Mouse (Mus musculus): ENCODE measurements around the gene Arf3.
A peak's percentile ranks its signal among the peaks of the same experiment; 100 is the strongest.

The Arf3 gene

GRCm38 (mm10) chr15:98790761-98791160 lies 27.7 kb upstream of the Arf3 start:
- DNase-seq (ENCODE audit: low spot score) = no peak

DNA sequence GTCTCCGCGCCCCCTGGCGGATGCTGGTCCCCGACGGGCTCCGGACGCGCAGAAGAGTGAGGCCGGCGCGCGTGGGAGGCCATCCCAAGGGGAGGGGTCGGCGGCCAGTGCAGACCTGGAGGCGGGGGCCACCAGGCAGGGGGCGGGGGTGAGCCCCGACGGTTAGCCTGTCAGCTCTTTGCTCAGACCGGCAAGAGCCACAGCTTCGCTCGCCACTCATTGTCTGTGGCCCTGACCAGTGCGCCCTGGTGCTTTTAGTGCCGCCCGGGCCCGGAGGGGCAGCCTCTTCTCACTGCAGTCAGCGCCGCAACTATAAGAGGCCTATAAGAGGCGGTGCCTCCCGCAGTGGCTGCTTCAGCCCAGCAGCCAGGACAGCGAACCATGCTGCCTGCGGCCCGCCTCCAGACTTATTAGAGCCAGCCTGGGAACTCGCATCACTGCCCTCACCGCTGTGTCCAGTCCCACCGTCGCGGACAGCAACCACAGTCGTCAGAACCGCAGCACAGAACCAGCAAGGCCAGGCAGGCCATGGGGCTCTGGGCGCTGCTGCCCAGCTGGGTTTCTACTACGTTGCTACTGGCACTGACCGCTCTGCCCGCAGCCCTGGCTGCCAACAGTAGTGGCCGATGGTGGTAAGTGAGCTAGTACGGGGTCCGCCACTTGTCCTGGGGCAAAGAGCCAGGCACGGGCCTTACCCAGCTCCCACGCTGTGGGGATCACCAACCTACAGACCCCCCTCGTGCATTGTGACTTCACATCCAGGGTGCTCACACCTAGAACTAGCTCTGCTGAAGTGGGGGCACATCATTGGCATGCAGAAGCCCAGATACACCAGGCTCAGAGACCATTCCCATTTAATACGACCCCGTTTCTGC lies 26.9 kb upstream of the Arf3 start, which contains the start of gene Wnt1:
TSS of gene Wnt1 (plus strand) at position 197 of the 875 bp plus-strand sequence.
- peak; percentile 85 for DNase-seq (ENCODE audit: low spot score)

- no peak for DNase-seq (ENCODE audit: low spot score)
Measured at GRCm38 (mm10) chr15:98788972-98789660, 26.1 kb upstream of the Arf3 start.

DNA sequence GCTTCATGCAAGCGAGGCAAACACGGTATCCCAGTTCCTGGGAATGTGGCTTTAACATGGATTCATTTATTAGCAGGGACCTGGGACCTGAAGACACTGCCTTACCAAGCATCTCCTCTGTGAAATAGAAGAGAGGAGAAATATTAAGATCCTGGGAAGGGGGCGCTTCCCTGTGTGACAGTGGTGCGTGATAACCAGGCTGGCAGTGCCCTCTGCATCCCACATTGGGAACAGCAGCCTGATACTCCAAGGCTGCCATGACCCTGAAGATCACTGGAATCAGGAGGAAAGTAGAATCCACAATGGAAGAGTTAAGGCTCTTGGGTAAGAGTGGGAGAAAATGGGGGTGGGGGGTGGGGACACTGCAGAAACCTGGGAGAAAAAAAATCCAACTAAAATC lies 24.9 kb upstream of the Arf3 start:
- DNase-seq (ENCODE audit: low spot score) = peak; percentile 58

DNA sequence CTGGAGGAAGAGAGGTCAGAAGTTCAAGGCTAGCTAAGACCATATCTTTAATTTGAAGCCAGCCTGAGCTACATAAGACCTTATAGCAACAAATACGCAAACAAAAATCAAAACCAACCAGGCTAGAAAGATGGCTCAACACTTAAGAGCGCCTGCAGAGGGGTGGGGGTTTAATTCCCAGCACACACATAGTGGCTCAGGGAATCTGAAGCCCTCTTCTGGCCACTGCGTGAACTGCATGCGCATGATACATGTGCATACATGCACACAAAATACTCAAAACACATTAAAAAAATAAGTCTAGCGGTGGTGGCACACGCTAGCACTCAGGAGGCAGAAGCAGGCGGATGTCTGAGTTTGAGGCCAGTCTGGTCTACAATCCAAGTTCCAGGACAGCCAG lies 22.7 kb upstream of the Arf3 start:
- peak; percentile 60 for DNase-seq (ENCODE audit: low spot score)

DNA sequence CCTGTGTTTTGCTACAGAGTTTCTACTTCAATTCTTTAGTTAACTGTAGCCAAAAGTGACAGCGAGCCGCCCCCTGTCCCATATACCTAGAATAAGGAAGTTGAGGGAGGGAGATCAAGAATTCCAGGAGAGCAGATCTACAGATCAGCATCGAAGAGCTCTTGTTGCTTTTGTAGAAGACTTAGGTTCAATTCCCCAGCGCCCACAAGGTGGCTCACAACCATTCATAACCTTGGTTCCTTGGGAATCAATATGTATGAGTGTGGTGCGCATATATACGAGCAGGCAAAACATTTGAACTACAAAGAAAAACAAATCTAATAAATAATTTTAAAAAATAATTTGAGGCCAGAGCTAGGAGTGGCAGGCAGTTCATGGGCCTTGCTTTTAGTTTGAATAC lies 18.2 kb upstream of the Arf3 start:
- DNase-seq (ENCODE audit: low spot score) = no peak

DNA sequence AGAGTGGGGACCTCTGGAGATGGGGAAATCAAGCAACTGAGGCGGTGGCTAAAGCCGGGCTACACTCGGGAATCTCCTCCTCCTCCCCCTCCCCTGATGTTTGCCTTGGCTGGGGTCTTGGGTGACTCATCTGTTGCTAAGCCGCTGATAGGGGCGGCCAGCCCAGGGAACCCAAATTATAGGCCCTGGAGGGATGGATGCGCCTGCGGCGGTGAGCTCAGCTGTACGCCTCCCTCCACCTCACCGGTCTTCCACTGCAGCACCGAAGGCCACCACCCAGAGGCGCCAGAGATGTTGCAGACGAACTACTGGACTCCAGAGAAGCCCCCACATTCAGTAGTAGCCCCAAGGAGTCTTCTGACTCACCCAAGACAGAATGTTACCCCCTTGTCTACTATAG lies 17.6 kb upstream of the Arf3 start:
- peak; percentile 79 for DNase-seq (ENCODE audit: low spot score)

DNA sequence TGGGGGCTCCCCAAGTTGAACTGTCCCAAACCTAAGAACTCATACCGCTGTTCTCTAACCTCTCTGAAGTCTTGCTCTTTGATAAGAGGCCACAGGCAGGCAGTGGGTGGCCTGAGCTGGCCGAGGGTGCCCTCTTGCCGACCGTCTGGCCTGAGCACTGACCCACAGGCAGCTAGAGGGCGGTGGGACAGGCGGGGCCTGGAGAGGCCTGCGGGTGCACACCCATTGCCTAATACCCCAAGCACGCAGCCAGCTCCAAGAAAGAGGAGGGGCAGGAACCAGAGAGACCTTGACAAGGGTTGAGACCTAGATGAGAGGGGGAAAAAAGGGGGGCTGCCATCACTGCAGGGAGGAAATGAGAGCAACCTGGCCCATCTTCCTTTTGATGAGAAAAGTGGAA lies 17.1 kb upstream of the Arf3 start:
- no peak for DNase-seq (ENCODE audit: low spot score)

DNA sequence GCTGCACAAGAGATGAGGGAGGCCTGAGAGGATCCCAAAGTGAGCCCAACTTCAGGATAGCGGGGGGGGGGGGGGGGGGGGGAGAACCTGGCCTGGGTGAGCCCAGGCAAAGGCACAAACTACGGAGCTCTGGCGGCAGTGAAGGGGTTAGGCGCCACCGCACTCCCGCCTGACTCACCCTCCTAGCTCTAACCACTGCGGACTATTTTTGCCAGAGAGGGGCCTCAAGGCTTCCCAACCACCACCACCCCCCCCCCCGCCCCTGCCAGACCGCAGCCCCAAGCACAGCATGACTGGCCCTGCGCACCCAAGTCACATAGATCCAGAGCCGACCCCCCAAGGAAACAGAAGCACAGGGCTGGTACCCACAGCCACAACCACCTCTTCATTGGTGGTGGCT lies 15.8 kb upstream of the Arf3 start:
- DNase-seq (ENCODE audit: low spot score) = no peak

GRCm38 (mm10) chr15:98778191-98778770 lies 15.3 kb upstream of the Arf3 start:
- no peak for DNase-seq (ENCODE audit: low spot score)

DNA sequence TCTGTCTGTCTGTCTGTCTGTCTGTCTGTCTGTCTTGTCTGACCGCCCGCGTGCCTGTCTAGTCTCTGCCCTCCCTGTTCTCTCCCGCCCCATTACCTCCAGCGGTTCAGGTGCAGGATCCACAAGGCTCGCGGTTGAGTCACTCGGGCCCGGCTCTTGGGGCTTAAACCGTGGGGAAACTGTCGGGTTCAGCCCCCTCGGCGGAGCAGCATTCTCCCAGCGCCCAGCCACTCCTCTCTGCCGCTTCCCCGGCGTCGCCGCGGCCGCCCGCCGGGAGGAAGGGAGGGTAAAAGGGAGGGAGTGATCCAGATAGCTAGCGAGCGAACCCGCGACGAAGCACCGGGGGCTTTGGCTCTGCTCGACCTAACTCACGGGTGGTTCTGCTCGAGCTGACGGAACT lies 14.7 kb upstream of the Arf3 start, which contains the start of gene Wnt10b:
TSS of gene Wnt10b (minus strand) at position 389 of the 400 bp plus-strand sequence.
- DNase-seq (ENCODE audit: low spot score) = peak; percentile 54

GRCm38 (mm10) chr15:98777005-98777616 lies 14.1 kb upstream of the Arf3 start:
- DNase-seq (ENCODE audit: low spot score) = peak; percentile 40

GRCm38 (mm10) chr15:98776280-98777004 lies 13.4 kb upstream of the Arf3 start:
- peak; percentile 54 for DNase-seq (ENCODE audit: low spot score)

DNA sequence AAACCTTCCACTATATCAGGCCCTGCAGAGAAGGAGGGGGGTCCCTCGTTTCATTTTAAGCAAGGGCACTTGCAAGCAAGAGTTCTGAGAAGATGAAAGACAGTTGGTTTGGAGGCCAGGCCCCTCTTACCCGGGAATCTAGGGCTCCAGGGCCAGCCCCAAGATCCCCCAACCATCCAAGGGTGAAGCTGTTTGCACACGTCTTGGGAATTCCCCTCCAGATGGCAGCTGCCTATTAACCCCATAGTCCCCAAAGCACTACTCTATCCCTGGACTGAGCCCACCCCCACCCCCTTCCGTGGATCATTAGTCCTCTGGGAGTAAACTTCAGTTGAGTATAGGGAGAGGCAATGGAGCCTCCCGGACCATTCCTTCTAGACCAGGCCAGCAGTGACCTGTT lies 12.5 kb upstream of the Arf3 start:
- DNase-seq (ENCODE audit: low spot score) = no peak

GRCm38 (mm10) chr15:98774096-98774495 lies 11.1 kb upstream of the Arf3 start:
- DNase-seq (ENCODE audit: low spot score) = no peak

GRCm38 (mm10) chr15:98772511-98773211 lies 9.6 kb upstream of the Arf3 start:
- peak; percentile 52 for DNase-seq (ENCODE audit: low spot score)

DNA sequence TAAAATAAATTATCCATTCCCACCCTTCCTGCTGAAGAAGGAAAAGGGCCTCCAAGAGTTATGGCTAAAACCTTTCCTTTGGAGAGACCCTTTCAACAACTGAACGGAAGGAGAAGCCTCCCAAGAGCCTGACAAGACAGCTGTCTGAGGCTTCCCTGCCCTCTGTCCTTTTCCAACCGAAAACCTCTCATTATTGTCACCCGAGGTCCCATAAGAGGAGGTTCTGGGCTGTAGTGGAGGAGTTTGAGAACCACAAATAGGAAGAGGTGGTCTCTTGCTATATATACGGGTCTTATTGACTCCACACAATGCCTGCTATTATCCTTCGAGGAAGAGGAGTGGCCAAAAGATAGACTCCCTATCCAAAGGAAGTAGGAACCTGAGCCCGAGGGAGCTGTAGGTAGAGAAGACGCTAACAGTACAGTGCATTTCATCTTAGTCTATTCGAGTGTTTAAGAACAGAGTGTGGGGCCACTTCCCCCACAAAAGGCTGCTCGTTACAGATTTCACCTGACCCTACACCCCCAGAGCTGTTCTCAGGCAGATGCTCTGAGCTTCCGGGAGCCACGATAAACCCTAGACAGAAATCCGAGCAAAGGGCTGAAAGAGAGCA lies 8.9 kb upstream of the Arf3 start:
- no peak for DNase-seq (ENCODE audit: low spot score)

DNA sequence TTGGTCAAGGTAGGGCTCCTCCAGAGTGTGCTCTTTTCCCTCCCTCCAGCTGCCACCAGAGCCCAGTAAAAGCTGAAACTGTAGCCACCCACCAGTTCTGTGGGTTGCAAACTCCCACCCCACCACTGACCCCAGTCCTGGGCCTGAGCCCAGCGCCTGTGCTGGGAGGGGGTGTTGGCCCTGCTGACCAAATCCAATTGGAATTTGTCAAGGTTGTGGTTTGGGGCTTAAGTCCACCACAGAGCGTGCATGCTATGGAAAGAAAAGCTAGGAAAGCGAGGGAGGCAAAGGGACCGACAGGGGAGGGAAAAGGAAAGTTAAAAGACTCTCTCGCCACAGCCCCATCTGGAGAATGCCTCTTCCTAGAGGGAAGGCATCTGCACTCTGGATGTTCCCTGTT lies 5.2 kb upstream of the Arf3 start:
- no peak for DNase-seq (ENCODE audit: low spot score)

DNA sequence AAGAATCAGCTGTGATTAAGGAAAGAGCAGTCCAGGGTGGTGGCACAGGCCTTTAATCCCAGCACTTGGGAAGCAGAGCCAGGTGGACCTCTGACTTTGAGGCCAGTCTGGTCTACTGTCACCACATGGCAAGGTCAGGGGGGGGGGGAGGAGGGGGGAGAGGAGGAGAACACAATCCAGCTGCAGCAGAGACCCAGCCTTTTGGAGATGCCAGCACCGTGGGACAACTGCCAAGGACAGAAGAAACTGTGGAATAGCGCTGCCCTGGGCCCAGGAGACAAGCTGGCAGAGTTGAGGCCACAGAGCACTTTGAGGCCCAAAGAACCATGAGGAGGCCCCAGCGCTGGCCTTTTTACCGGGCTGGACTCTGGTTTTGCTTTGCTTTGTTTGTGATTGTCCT lies 2.9 kb upstream of the Arf3 start:
- no peak for DNase-seq (ENCODE audit: low spot score)

GRCm38 (mm10) chr15:98762201-98762621 lies 803 bp downstream of the Arf3 start:
- peak; percentile 91 for DNase-seq (ENCODE audit: low spot score)

GRCm38 (mm10) chr15:98754125-98754524 lies 8.9 kb downstream of the Arf3 start:
- DNase-seq (ENCODE audit: low spot score) = no peak
